Mouse (Mus musculus): ENCODE data around the gene Palm2. TPM values are rescaled to one million over a fixed set of nuclear protein-coding genes. Genes with fewer than 3 reads are reported as not detected.

Palm2 gene
- polyA plus RNA-seq, 1 experiment, result 75.2 TPM

GRCm38 (mm10) chr4:57728611-57729183 is 294.6 kb downstream of the Palm2 start:
- H3K4me3 ChIP-seq (ENCODE audit: insufficient read depth, low read length), result no peak overlapping the region
- no peak overlapping the region for H3K27ac ChIP-seq (ENCODE audit: insufficient read depth, low read length)
- peaks cover 6% of the 10 kb centered on the region; the same call in 1 of the 2 replicates for H3K4me1 ChIP-seq (ENCODE audit: control insufficient read depth, insufficient read depth, low read length)
- TF ChIP-seq CTCF (IDR thresholded peaks at IDR 0.05; ENCODE audit: borderline replicate concordance, insufficient read depth, low read length) (no peak), POLR2A (IDR thresholded peaks at IDR 0.05; ENCODE audit: low read depth, low read length) (no peak)

GRCm38 (mm10) chr4:57730047-57730446 is 296.0 kb downstream of the Palm2 start:
- TF ChIP-seq POLR2A (IDR thresholded peaks at IDR 0.05; ENCODE audit: low read depth, low read length), result no peak
- no peak overlapping the region for H3K4me3 ChIP-seq (ENCODE audit: insufficient read depth, low read length)
- H3K27ac ChIP-seq (ENCODE audit: insufficient read depth, low read length), result no peak overlapping the region
- peaks cover 6% of the 10 kb centered on the region; the same call in 1 of the 2 replicates for H3K4me1 ChIP-seq (ENCODE audit: control insufficient read depth, insufficient read depth, low read length)

- TF ChIP-seq CTCF (IDR thresholded peaks at IDR 0.05; ENCODE audit: borderline replicate concordance, insufficient read depth, low read length) (no peak), POLR2A (IDR thresholded peaks at IDR 0.05; ENCODE audit: low read depth, low read length) (no peak)
- no peak overlapping the region for H3K27ac ChIP-seq (ENCODE audit: insufficient read depth, low read length)
- H3K4me3 ChIP-seq (ENCODE audit: insufficient read depth, low read length), result no peak overlapping the region
- peaks cover 8% of the 10 kb centered on the region; the same call in 1 of the 2 replicates for H3K4me1 ChIP-seq (ENCODE audit: control insufficient read depth, insufficient read depth, low read length)
Observed at GRCm38 (mm10) chr4:57730801-57731598, 297.0 kb downstream of the Palm2 start.

- Histone ChIP-seq H3K27ac (ENCODE audit: insufficient read depth, low read length) (no peak overlapping the region), H3K4me1 (ENCODE audit: control insufficient read depth, insufficient read depth, low read length) (peaks cover 8% of the 10 kb centered on the region; the same call in 1 of the 2 replicates), H3K4me3 (ENCODE audit: insufficient read depth, low read length) (no peak overlapping the region)
- TF ChIP-seq POLR2A (IDR thresholded peaks at IDR 0.05; ENCODE audit: low read depth, low read length), result no peak
Observed at GRCm38 (mm10) chr4:57732351-57732750, 298.3 kb downstream of the Palm2 start.

- Histone ChIP-seq H3K4me1 (ENCODE audit: control insufficient read depth, insufficient read depth, low read length) (peaks cover 8% of the 10 kb centered on the region; the same call in 1 of the 2 replicates), H3K27ac (ENCODE audit: insufficient read depth, low read length) (no peak overlapping the region), H3K4me3 (ENCODE audit: insufficient read depth, low read length) (no peak overlapping the region)
- TF ChIP-seq CTCF (IDR thresholded peaks at IDR 0.05; ENCODE audit: borderline replicate concordance, insufficient read depth, low read length) (no peak), POLR2A (IDR thresholded peaks at IDR 0.05; ENCODE audit: low read depth, low read length) (no peak)
Observed at GRCm38 (mm10) chr4:57733445-57733844, 299.4 kb downstream of the Palm2 start.

GRCm38 (mm10) chr4:57735426-57735825 is 301.4 kb downstream of the Palm2 start:
- H3K27ac ChIP-seq (ENCODE audit: insufficient read depth, low read length), result 0 out of 2 replicates have a peak overlapping the region, but pooled peaks have one; percentile 4
- TF ChIP-seq CTCF (IDR thresholded peaks at IDR 0.05; ENCODE audit: borderline replicate concordance, insufficient read depth, low read length), result no peak
- no peak for TF ChIP-seq POLR2A (IDR thresholded peaks at IDR 0.05; ENCODE audit: low read depth, low read length)

GRCm38 (mm10) chr4:57738856-57739552 is 305.0 kb downstream of the Palm2 start:
- no peak overlapping the region for H3K4me3 ChIP-seq (ENCODE audit: insufficient read depth, low read length)
- peaks cover 19% of the 10 kb centered on the region for H3K4me1 ChIP-seq (ENCODE audit: control insufficient read depth, insufficient read depth, low read length)
- TF ChIP-seq CTCF (IDR thresholded peaks at IDR 0.05; ENCODE audit: borderline replicate concordance, insufficient read depth, low read length), result no peak
- H3K27ac ChIP-seq (ENCODE audit: insufficient read depth, low read length), result peak overlapping the region; percentile 59; the same call in 1 of the 2 replicates

More at GRCm38 (mm10) chr4:57735426-57735825, 301.4 kb downstream of the Palm2 start:
- Histone ChIP-seq H3K4me3 (ENCODE audit: insufficient read depth, low read length) (no peak overlapping the region), H3K4me1 (ENCODE audit: control insufficient read depth, insufficient read depth, low read length) (peaks cover 13% of the 10 kb centered on the region)

- Histone ChIP-seq H3K4me1 (ENCODE audit: control insufficient read depth, insufficient read depth, low read length) (peaks cover 17% of the 10 kb centered on the region), H3K4me3 (ENCODE audit: insufficient read depth, low read length) (no peak overlapping the region), H3K27ac (ENCODE audit: insufficient read depth, low read length) (peak overlapping the region; percentile 68)
- no peak for TF ChIP-seq CTCF (IDR thresholded peaks at IDR 0.05; ENCODE audit: borderline replicate concordance, insufficient read depth, low read length)
- no peak for TF ChIP-seq POLR2A (IDR thresholded peaks at IDR 0.05; ENCODE audit: low read depth, low read length)
Observed at GRCm38 (mm10) chr4:57743325-57743929, 309.4 kb downstream of the Palm2 start.

- Histone ChIP-seq H3K4me3 (ENCODE audit: insufficient read depth, low read length) (no peak overlapping the region), H3K4me1 (ENCODE audit: control insufficient read depth, insufficient read depth, low read length) (no peaks in the 10 kb centered on the region), H3K27ac (ENCODE audit: insufficient read depth, low read length) (no peak overlapping the region)
- TF ChIP-seq POLR2A (IDR thresholded peaks at IDR 0.05; ENCODE audit: low read depth, low read length), result no peak
- no peak for TF ChIP-seq CTCF (IDR thresholded peaks at IDR 0.05; ENCODE audit: borderline replicate concordance, insufficient read depth, low read length)
Observed at GRCm38 (mm10) chr4:57750651-57751050, 316.6 kb downstream of the Palm2 start.

All from embryonic fibroblast, embryonic 13.5 days (primary cell).